Mouse (Mus musculus) regulatory T cell (primary cell): ENCODE results near the gene Arhgap18.
"Not testable (repeated sequence)": the region's sequence is repeated elsewhere in the genome, so short reads cannot be mapped to it uniquely, and the experiment has no call there.

Experiments
- in situ Hi-C: fragments of 300-600 bp; cut with MboI, MseI; formaldehyde crosslinking; loops from one replicate; pipeline ENCODE4 v1.15.1; 2025; ENCODE audit warnings: high pct_unique_total_duplicates

Arhgap18 gene

GRCm38 (mm10) chr10:26895726-26896125, 142.5 kb downstream of the Arhgap18 start:
- in situ Hi-C loops, result no loop called here

- in situ Hi-C loops, result no loop called here
Observed at GRCm38 (mm10) chr10:26900426-26900825, 147.2 kb downstream of the Arhgap18 start.

- in situ Hi-C loops, result no loop called here
Observed at GRCm38 (mm10) chr10:26903781-26904180, 150.6 kb downstream of the Arhgap18 start.

GRCm38 (mm10) chr10:26911176-26911575, 158.0 kb downstream of the Arhgap18 start:
- in situ Hi-C loops, result no loop called here

GRCm38 (mm10) chr10:26912112-26912797, 159.0 kb downstream of the Arhgap18 start:
- in situ Hi-C loops, result no loop called here

GRCm38 (mm10) chr10:26912807-26913206, 159.6 kb downstream of the Arhgap18 start:
- in situ Hi-C loops, result no loop called here

- in situ Hi-C loops, result no loop called here
Observed at GRCm38 (mm10) chr10:26919307-26919977, 166.2 kb downstream of the Arhgap18 start.

- in situ Hi-C loops, result no loop called here
Observed at GRCm38 (mm10) chr10:26920383-26920979, 167.3 kb downstream of the Arhgap18 start.

GRCm38 (mm10) chr10:26936056-26936455, 182.8 kb downstream of the Arhgap18 start:
- in situ Hi-C loops, result not testable (repeated sequence)

- in situ Hi-C loops, result not testable (repeated sequence)
Observed at GRCm38 (mm10) chr10:26938464-26938863, 185.2 kb downstream of the Arhgap18 start.

- in situ Hi-C loops, result no loop called here
Observed at GRCm38 (mm10) chr10:26939549-26939948, 186.3 kb downstream of the Arhgap18 start.

GRCm38 (mm10) chr10:26948331-26948730, 195.1 kb downstream of the Arhgap18 start:
- in situ Hi-C loops, result no loop called here

GRCm38 (mm10) chr10:26949667-26950066, 196.4 kb downstream of the Arhgap18 start:
- in situ Hi-C loops, result no loop called here

- in situ Hi-C loops, result no loop called here
Observed at GRCm38 (mm10) chr10:26950448-26950847, 197.2 kb downstream of the Arhgap18 start.

GRCm38 (mm10) chr10:26958513-26958912, 205.3 kb downstream of the Arhgap18 start:
- in situ Hi-C loops, result no loop called here
